ENCODE assay signal across 22 mouse cellular contexts in genomic region chr10:120527951-120528350, GRCm38 (mm10). TPM values are rescaled to one million over a fixed set of nuclear protein-coding genes. Genes with fewer than 3 reads are reported as not detected.
A peak's percentile ranks its signal among the peaks of the same experiment; 100 is the strongest.
DNase-seq lines count a peak whose midpoint lies in the region; ATAC-seq lines count a peak whose summit lies in the region.
"Had no signal": no experiment of that assay in that cellular context is flagged by ENCODE, and none has a peak within 500 bp of the region (broad histone marks: within the 10 kb centered on the region; RNA-seq: fewer than 3 reads in every experiment).

No protein-coding gene starts in this region.

- no peak for ATAC-seq in heart, embryonic 11.5 days (replicated peaks; ENCODE audit: insufficient number of reproducible peaks, low FRiP score, low TSS enrichment)
- ATAC-seq in midbrain, embryonic 11.5 days (ENCODE audit: low FRiP score): no peak
- no peak for ATAC-seq in midbrain, embryonic 14.5 days (ENCODE audit: low FRiP score, low TSS enrichment)
- ATAC-seq: activated CD4-positive, CD25-positive, alpha-beta regulatory T cell, adult 4 months; CD4-positive, CD25-positive, alpha-beta regulatory T cell, adult 4 months; Patski had no signal

- H3K4me2 ChIP-seq in heart, embryonic 11.5 days: no peak overlapping the region
- H3K4me2 ChIP-seq in midbrain, embryonic 11.5 days: no peak overlapping the region
- no peak overlapping the region for H3K4me2 ChIP-seq in midbrain, embryonic 14.5 days (ENCODE audit: low read length)

- no peaks in the 10 kb centered on the region for H3K36me3 ChIP-seq in heart, embryonic 11.5 days (ENCODE audit: control insufficient read depth, insufficient read depth, low read length)
- no peaks in the 10 kb centered on the region for H3K36me3 ChIP-seq in heart, embryonic 10.5 days
- H3K36me3 ChIP-seq in midbrain, embryonic 11.5 days (ENCODE audit: control insufficient read depth, insufficient read depth, low read length): no peaks in the 10 kb centered on the region; the same call in 1 of the 2 replicates
- no peaks in the 10 kb centered on the region for H3K36me3 ChIP-seq in midbrain, embryonic 14.5 days (ENCODE audit: control insufficient read depth, insufficient read depth, low read length)
- H3K36me3 ChIP-seq: G1E had no signal

- H3K27ac ChIP-seq in heart, embryonic 11.5 days (ENCODE audit: low read depth, low read length): no peak overlapping the region
- H3K27ac ChIP-seq in heart, embryonic 10.5 days: no peak overlapping the region
- no peak overlapping the region for H3K27ac ChIP-seq in midbrain, embryonic 11.5 days (ENCODE audit: low read depth, low read length)
- no peak overlapping the region for H3K27ac ChIP-seq in midbrain, embryonic 14.5 days (replicated peaks; ENCODE audit: low read depth, low read length)

- H3K4me3 ChIP-seq in heart, embryonic 11.5 days (ENCODE audit: low read depth, low read length): no peak overlapping the region
- H3K4me3 ChIP-seq in heart, embryonic 10.5 days: no peak overlapping the region
- H3K4me3 ChIP-seq in midbrain, embryonic 11.5 days (ENCODE audit: low read depth, low read length): no peak overlapping the region
- no peak overlapping the region for H3K4me3 ChIP-seq in midbrain, embryonic 14.5 days (replicated peaks; ENCODE audit: low read depth, low read length)

- no peaks in the 10 kb centered on the region for H3K9me3 ChIP-seq in heart, embryonic 11.5 days (replicated peaks; ENCODE audit: control insufficient read depth, low read length)
- H3K9me3 ChIP-seq in heart, embryonic 10.5 days: no peaks in the 10 kb centered on the region
- no peaks in the 10 kb centered on the region for H3K9me3 ChIP-seq in midbrain, embryonic 11.5 days (ENCODE audit: control insufficient read depth, low read length)
- no peaks in the 10 kb centered on the region for H3K9me3 ChIP-seq in midbrain, embryonic 14.5 days (ENCODE audit: control insufficient read depth, low read length)

- 81% methylated on average over 6 of the region's 6 CpGs for WGBS in heart, embryonic 11.5 days (ENCODE audit: insufficient replicate concordance)
- 83% methylated on average over 6 of the region's 6 CpGs for WGBS in heart, embryonic 10.5 days
- 93% methylated on average over 6 of the region's 6 CpGs for WGBS in midbrain, embryonic 11.5 days
- 88% methylated on average over 6 of the region's 6 CpGs for WGBS in midbrain, embryonic 14.5 days

- H3K27me3 ChIP-seq in heart, embryonic 11.5 days (ENCODE audit: control insufficient read depth, insufficient read depth, low read length): no peaks in the 10 kb centered on the region
- no peaks in the 10 kb centered on the region for H3K27me3 ChIP-seq in heart, embryonic 10.5 days (ENCODE audit: insufficient read depth, poor library complexity, severe bottlenecking)
- no peaks in the 10 kb centered on the region for H3K27me3 ChIP-seq in midbrain, embryonic 11.5 days (ENCODE audit: control insufficient read depth, insufficient read depth, low read length)
- H3K27me3 ChIP-seq in midbrain, embryonic 14.5 days (ENCODE audit: control insufficient read depth, insufficient read depth, low read length): no peaks in the 10 kb centered on the region
- H3K27me3 ChIP-seq: CH12.LX, Patski had no signal

- no peak overlapping the region for H3K9ac ChIP-seq in heart, embryonic 11.5 days (ENCODE audit: low read depth, low read length)
- H3K9ac ChIP-seq in midbrain, embryonic 11.5 days (ENCODE audit: low read length): no peak overlapping the region
- no peak overlapping the region for H3K9ac ChIP-seq in midbrain, embryonic 14.5 days (replicated peaks; ENCODE audit: low read length)

- no peaks in the 10 kb centered on the region for H3K4me1 ChIP-seq in heart, embryonic 11.5 days (ENCODE audit: control insufficient read depth, insufficient read depth, low read length)
- peaks cover 10% of the 10 kb centered on the region; the same call in 1 of the 2 replicates for H3K4me1 ChIP-seq in heart, embryonic 10.5 days
- H3K4me1 ChIP-seq in midbrain, embryonic 11.5 days (ENCODE audit: control insufficient read depth, insufficient read depth, low read length): no peaks in the 10 kb centered on the region
- H3K4me1 ChIP-seq in midbrain, embryonic 14.5 days (ENCODE audit: control insufficient read depth, insufficient read depth, low read length): no peaks in the 10 kb centered on the region

- DNase-seq in heart, adult 11 months: peak; percentile 34
- DNase-seq in heart, embryonic 10.5 days (ENCODE audit: low spot score): peak; percentile 55
- no peak for DNase-seq in heart, adult 18-20 months
- DNase-seq in midbrain, embryonic 11.5 days (ENCODE audit: low spot score, missing footprints): peak; percentile 60
- DNase-seq in midbrain, embryonic 14.5 days: no peak
- DNase-seq: adrenal gland, adult 2 months; adrenal gland, adult 8-10 months; adrenal gland, postnatal 10 days; adrenal gland, postnatal 14 days; adrenal gland, postnatal 25 days; adrenal gland, postnatal 36 days; B cell, adult 2 months; cerebellum, adult 11 months; cerebellum, adult 11-12 months; cerebellum, adult 18-20 months had no signal

RNA-seq across cellular contexts. Expression of gene Hmga2, which starts 51.7 kb away (rescaled TPM):
- polyA plus RNA-seq in heart, embryonic 11.5 days (2014; fragmentation: Nextera tagmentation; extraction: Ambion mirVana): 31.7 and 42.6 TPM in 2 replicates
- 33.2 and 82.1 TPM in 2 replicates for polyA plus RNA-seq in heart, embryonic 10.5 days (2016; fragmentation: Nextera tagmentation; extraction: Ambion mirVana)
- total RNA-seq in heart, adult 18-20 months (2021): not detected
- 22.9 and 23.2 TPM in 2 replicates for polyA plus RNA-seq in midbrain, embryonic 11.5 days (2014; fragmentation: Nextera tagmentation; extraction: Ambion mirVana)
- polyA plus RNA-seq in midbrain, embryonic 14.5 days (2014; fragmentation: Nextera tagmentation; extraction: Ambion mirVana): 2.4 and 2.6 TPM in 2 replicates
- total RNA-seq: CH12.LX, MEL had no signal
- polyA plus RNA-seq: G1E had no signal

Comparison
In these comparisons a context has a peak if more than half of its experiments do, and no peak if none do; other contexts are left out.
1. DNase-seq: peak in heart, adult 11 months (single experiment), heart, embryonic 10.5 days (single experiment) and midbrain, embryonic 11.5 days (single experiment); none in heart, adult 18-20 months (0 of 2) and midbrain, embryonic 14.5 days (single experiment).